Mouse (Mus musculus) subcutaneous adipose tissue, adult 2 months (tissue): ENCODE results near the gene Mtg1. TPM values are rescaled to one million over a fixed set of nuclear protein-coding genes. Genes with fewer than 3 reads are reported as not detected.

Experiments used
- polyA plus RNA-seq: library from polyadenylated mRNA; depleted of rRNA; stranded (reverse); fragments of >200 nt; gene quantifications from 2 replicates; pipeline ENCODE4 v1.2.3, GENCODE M21; 2012; ENCODE audit warnings: low replicate concordance; rRNA removed

Mtg1 gene
- 30.3 and 50.3 TPM in 2 replicates for polyA plus RNA-seq

GRCm38 (mm10) chr7:140137135-140138020 is at the start of gene Mtg1:
TSS of gene Mtg1 (plus strand) at chr7:140137564.

GRCm38 (mm10) chr7:140092924-140093528 is 44.3 kb upstream of the Mtg1 start, which contains the start of gene Prap1:
TSS of gene Prap1 (plus strand) at chr7:140093395.

GRCm38 (mm10) chr7:140101993-140102860 is 35.1 kb upstream of the Mtg1 start, which contains the start of gene Fuom:
TSS of gene Fuom (minus strand) at chr7:140102441.

GRCm38 (mm10) chr7:140115583-140116328 is 21.6 kb upstream of the Mtg1 start, which contains the start of gene Paox:
TSS of gene Paox (plus strand) at chr7:140115799.

GRCm38 (mm10) chr7:140116329-140117054 is 20.9 kb upstream of the Mtg1 start, which contains the start of gene Echs1:
TSS of gene Echs1 (minus strand) at chr7:140116476.

GRCm38 (mm10) chr7:140154218-140154927 is 17.0 kb downstream of the Mtg1 start, which contains the start of gene Sprn:
TSS of gene Sprn (minus strand) at chr7:140154877.

GRCm38 (mm10) chr7:140164664-140165063 is 27.3 kb downstream of the Mtg1 start, which contains the start of gene Olfr522:
TSS of gene Olfr522 (minus strand) at chr7:140164764.

GRCm38 (mm10) chr7:140172936-140173335 is 35.6 kb downstream of the Mtg1 start, which contains the start of gene Olfr523:
TSS of gene Olfr523 (plus strand) at chr7:140173217.

Other genes starting within 250 kb of the Mtg1 start
- not detected in 2 replicates for gene Kndc1, start 242.9 kb upstream of the Mtg1 start, polyA plus RNA-seq
- gene Utf1, start 193.8 kb upstream of the Mtg1 start, polyA plus RNA-seq, result not detected in 2 replicates
- gene 6430531B16Rik, start 158.8 kb upstream of the Mtg1 start, polyA plus RNA-seq, result 0.14 and 0.32 TPM in 2 replicates
- 12.3 and 18.5 TPM in 2 replicates for gene Adam8, start 145.0 kb upstream of the Mtg1 start, polyA plus RNA-seq
- 45.5 and 100 TPM in 2 replicates for gene Zfp511, start 101.2 kb upstream of the Mtg1 start, polyA plus RNA-seq
- gene Tubgcp2, start 100.9 kb upstream of the Mtg1 start, polyA plus RNA-seq, result 28.2 and 39.2 TPM in 2 replicates
- gene Msx3, start 88.5 kb upstream of the Mtg1 start, polyA plus RNA-seq, result not detected in 2 replicates
- 0.18 and 0.19 TPM in 2 replicates for gene Caly, start 55.0 kb upstream of the Mtg1 start, polyA plus RNA-seq
- 1.7 and 21.1 TPM in 2 replicates for gene Prap1, start 44.2 kb upstream of the Mtg1 start, polyA plus RNA-seq
- gene Fuom, start 35.1 kb upstream of the Mtg1 start, polyA plus RNA-seq, result 46.2 and 65.2 TPM in 2 replicates
- gene Paox, start 21.8 kb upstream of the Mtg1 start, polyA plus RNA-seq, result 27.3 and 32.0 TPM in 2 replicates
- gene Echs1, start 21.1 kb upstream of the Mtg1 start, polyA plus RNA-seq, result 240 and 347 TPM in 2 replicates
- 0.89 and 2.7 TPM in 2 replicates for gene Sprn, start 17.3 kb downstream of the Mtg1 start, polyA plus RNA-seq
- gene Olfr522, start 27.2 kb downstream of the Mtg1 start, polyA plus RNA-seq, result not detected in 2 replicates
- gene Olfr523, start 35.7 kb downstream of the Mtg1 start, polyA plus RNA-seq, result not detected in 2 replicates
- not detected in 2 replicates for gene Olfr524, start 68.4 kb downstream of the Mtg1 start, polyA plus RNA-seq
- 0.36 and 1.7 TPM in 2 replicates for gene Cd163l1, start 80.7 kb downstream of the Mtg1 start, polyA plus RNA-seq
- gene 5830411N06Rik, start 109.7 kb downstream of the Mtg1 start, polyA plus RNA-seq, result 0.04 and 0.13 TPM in 2 replicates
- gene Olfr525, start 183.3 kb downstream of the Mtg1 start, polyA plus RNA-seq, result not detected in 2 replicates
- gene Olfr527, start 196.5 kb downstream of the Mtg1 start, polyA plus RNA-seq, result not detected in 2 replicates
- gene Olfr60, start 224.1 kb downstream of the Mtg1 start, polyA plus RNA-seq, result 0.13 and 0.27 TPM in 2 replicates
- not detected in 2 replicates for gene Olfr530, start 238.8 kb downstream of the Mtg1 start, polyA plus RNA-seq